ENCODE assay signal across 23 mouse cellular contexts in genomic region chr13:16200046-16200445, GRCm38 (mm10).
"Had no signal": no experiment of that assay in that cellular context is flagged by ENCODE, and none has a peak within 500 bp of the region (broad histone marks: within the 10 kb centered on the region; RNA-seq: fewer than 3 reads in every experiment).

No protein-coding gene starts in this region.

- H3K9me3 ChIP-seq: liver, embryonic 15.5 days; lung, embryonic 15.5 days; midbrain, embryonic 10.5 days; midbrain, embryonic 12.5 days; neural tube, embryonic 13.5 days; neural tube, embryonic 15.5 days had no signal

- H3K36me3 ChIP-seq: liver, embryonic 15.5 days; lung, embryonic 15.5 days; midbrain, embryonic 10.5 days; midbrain, embryonic 12.5 days; neural tube, embryonic 13.5 days; neural tube, embryonic 15.5 days had no signal

- H3K4me1 ChIP-seq: liver, embryonic 15.5 days; lung, embryonic 15.5 days; midbrain, embryonic 10.5 days; midbrain, embryonic 12.5 days; neural tube, embryonic 13.5 days; neural tube, embryonic 15.5 days had no signal

- H3K27ac ChIP-seq: liver, embryonic 15.5 days; lung, embryonic 15.5 days; macrophage; midbrain, embryonic 10.5 days; midbrain, embryonic 12.5 days; neural tube, embryonic 13.5 days; neural tube, embryonic 15.5 days had no signal

- H3K4me3 ChIP-seq: liver, embryonic 15.5 days; lung, embryonic 15.5 days; midbrain, embryonic 10.5 days; midbrain, embryonic 12.5 days; myocyte; neural tube, embryonic 13.5 days; neural tube, embryonic 15.5 days had no signal

- DNase-seq: liver, postnatal 0 days; lung, adult 2 months; lung, postnatal 14 days; lung, postnatal 36 days; midbrain, embryonic 14.5 days; retina, postnatal 1 day; right cerebral cortex, adult 18-20 months; right cerebral cortex, postnatal 25 days; right cerebral cortex, postnatal 4 days; spleen, adult 18-20 months; thymus, adult 2 months; thymus, postnatal 14 days; thymus, postnatal 4 days had no signal

- ATAC-seq: liver, postnatal 0 days; lung, postnatal 0 days; midbrain, embryonic 16.5 days had no signal

- H3K27me3 ChIP-seq: liver, embryonic 15.5 days; lung, embryonic 15.5 days; midbrain, embryonic 12.5 days; neural tube, embryonic 13.5 days; neural tube, embryonic 15.5 days had no signal
